Mouse (Mus musculus): ENCODE data around the gene Pfn4. TPM values are rescaled to one million over a fixed set of nuclear protein-coding genes. Genes with fewer than 3 reads are reported as not detected.

The Pfn4 gene
- 1.2 to 1.7 TPM (median 1.6 TPM) in 4 replicates for total RNA-seq (2023; ENCODE audit: inconsistent age)

DNA sequence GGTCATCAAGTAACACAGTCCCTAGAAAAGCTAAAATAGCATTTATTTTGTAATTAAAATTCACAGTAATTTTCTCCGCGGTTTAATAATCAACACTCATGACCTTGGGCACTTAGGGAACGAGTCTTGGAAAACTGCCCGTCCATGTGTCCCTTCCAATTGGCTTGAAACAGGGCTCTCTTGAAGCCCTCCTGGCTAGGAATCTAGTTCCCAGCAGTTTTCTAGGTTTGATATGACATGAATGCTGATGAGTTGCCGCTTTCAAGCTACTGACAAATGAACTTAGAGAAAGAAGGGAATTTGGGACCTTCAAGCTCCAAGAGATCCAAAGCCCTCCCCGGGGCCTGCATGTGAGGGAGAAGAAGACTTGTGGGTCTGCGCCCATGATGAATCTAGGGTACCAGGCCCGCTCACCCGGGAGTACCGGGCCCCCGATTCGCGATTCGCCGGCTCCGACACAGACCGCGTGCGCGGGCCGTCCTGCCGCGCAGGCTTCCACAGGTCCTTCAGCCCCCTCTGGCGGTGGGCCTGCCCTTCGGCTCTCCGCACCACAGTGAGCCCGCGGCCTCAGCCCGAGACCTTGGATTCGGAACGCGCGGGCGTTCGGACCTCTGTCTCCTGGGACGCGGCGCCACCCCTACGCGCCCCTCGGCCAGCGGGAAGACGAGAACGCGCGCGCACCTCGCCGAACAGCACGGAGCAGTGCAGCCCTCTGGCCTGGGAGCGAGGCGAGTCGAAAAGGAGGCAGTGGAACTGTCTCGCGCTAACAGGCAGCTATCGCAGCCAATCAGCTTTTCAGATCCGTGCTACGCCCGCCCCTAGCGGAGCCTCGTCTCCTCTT is at the start of gene Pfn4, which contains the start of gene Fam228b:
Pfn4 (plus strand) TSS at position 531 of the 841 bp plus-strand sequence.
Fam228b (minus strand) TSS at position 776 of the 841 bp plus-strand sequence.

DNA sequence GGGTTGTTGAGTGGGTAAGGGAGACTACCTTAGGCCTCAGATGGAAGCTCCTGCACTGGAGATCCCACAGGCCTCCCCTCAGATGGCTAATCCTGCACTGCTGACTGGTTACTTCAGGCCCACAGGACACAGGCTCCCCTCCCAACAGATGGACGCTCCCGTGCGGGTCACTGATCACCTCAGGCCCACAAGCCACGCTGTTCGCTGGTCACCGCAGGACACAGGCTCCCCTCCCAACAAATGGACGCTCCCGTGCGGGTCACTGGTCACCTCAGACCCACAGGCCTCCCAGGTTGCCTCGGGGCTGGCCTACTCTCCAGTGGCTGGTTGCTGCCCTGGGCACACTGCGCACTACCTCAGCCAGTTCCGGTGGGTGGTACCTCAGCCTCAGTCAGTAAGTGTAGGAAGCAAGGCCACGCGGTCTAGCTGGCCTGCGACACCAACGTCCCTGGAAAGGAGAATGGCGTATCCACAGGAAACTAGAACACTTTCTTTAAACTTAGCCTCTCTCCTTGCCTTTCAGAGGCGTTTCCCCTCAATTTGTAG is 30.7 kb upstream of the Pfn4 start, which contains the start of gene Fam228a:
Fam228a (minus strand) TSS at position 400 of the 546 bp plus-strand sequence.

DNA sequence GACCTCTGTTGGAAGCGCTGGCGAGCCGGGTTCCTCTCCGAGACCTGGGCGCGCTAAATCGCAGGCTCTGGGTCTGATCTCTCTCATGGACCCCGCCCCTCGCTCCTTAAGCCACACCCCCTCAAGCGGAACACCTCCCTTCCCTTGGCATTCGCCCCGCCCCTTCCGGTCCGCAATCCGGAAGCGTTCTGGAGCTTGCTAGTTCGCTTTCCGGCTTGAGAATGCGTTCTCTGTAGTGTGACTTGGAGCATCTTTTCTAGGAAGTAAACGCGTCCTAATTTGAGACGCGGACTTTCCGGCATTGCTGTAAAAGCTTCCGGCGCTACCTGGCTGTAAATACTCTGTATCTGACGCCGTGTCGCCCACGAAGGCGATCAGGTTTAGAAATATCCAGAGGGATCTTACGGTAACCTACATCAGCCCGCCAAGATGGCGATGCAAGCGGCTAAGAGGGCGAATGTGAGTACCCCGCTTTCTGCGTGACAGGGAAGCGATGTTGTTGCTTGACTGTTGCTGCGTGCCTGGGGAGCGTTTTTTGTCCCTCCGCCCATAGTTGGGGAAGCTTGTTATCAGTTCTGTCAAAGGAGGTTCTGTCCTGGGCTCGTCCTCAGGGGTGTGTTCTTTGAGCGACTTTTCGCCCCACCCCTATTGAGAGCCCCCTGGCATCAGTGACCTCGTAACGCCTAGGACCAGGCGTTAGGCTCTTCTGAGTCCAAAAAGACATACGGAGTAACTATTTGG is 48.7 kb downstream of the Pfn4 start, which contains the start of gene Sf3b6:
Sf3b6 (plus strand) TSS at position 184 of the 741 bp plus-strand sequence.

Other genes with a start within 250 kb of the Pfn4 start
- 338 to 358 TPM (median 344 TPM) in 4 replicates for gene Itsn2, start 176.4 kb upstream of the Pfn4 start, total RNA-seq (2023; ENCODE audit: inconsistent age)
- gene Gm3625, start 176.1 kb upstream of the Pfn4 start, total RNA-seq (2023; ENCODE audit: inconsistent age) = not detected in 4 replicates
- 0.32 to 0.63 TPM in 2 of 4 replicates, not detected in the others for gene Fam228a, start 30.6 kb upstream of the Pfn4 start, total RNA-seq (2023; ENCODE audit: inconsistent age)
- 2.2 to 12.0 TPM (median 6.7 TPM) in 4 replicates for gene Fam228b, start 245 bp downstream of the Pfn4 start, total RNA-seq (2023; ENCODE audit: inconsistent age)
- 112 to 144 TPM (median 136 TPM) in 4 replicates for gene Sf3b6, start 48.5 kb downstream of the Pfn4 start, total RNA-seq (2023; ENCODE audit: inconsistent age)
- gene Fkbp1b, start 72.6 kb downstream of the Pfn4 start, total RNA-seq (2023; ENCODE audit: inconsistent age) = not detected in 4 replicates
- 12.7 to 15.1 TPM (median 13.5 TPM) in 4 replicates for gene Wdcp, start 74.3 kb downstream of the Pfn4 start, total RNA-seq (2023; ENCODE audit: inconsistent age)
- gene Mfsd2b, start 105.3 kb downstream of the Pfn4 start, total RNA-seq (2023; ENCODE audit: inconsistent age) = 2.0 to 3.4 TPM (median 2.2 TPM) in 4 replicates
- 21.1 to 25.8 TPM (median 23.9 TPM) in 4 replicates for gene Ubxn2a, start 138.7 kb downstream of the Pfn4 start, total RNA-seq (2023; ENCODE audit: inconsistent age)
- gene Atad2b, start 148.3 kb downstream of the Pfn4 start, total RNA-seq (2023; ENCODE audit: inconsistent age) = 73.2 to 86.9 TPM (median 81.8 TPM) in 4 replicates

Data from B cell, adult (primary cell).